Mouse (Mus musculus) liver, postnatal 0 days (tissue): ENCODE results near the gene Zan.

Experiments
- CTCF ChIP-seq: sonication (generic); IDR thresholded peaks from 2 replicates; pipeline ENCODE4 v1.5.1; 2016; ENCODE audit warnings: antibody characterized with exemption, low read depth
- EP300 ChIP-seq: IDR thresholded peaks from 2 replicates; pipeline ENCODE4 v1.6.1; 2016; ENCODE audit warnings: antibody characterized with exemption, low read depth, mild to moderate bottlenecking

DNA sequence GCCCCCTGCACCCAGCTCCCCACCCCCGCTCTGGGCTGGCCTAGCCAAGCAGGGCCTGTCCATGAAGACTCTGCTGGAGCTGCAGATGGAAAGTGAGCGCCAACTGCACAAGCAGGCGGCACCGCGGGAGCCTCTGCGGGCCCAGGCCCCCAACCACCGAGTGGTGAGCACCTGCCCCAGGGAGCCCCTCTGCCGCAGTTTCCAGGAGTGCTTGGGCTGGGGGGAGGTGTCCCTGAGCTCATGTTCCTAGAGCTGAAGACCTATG lies 47.3 kb upstream of the Zan start:
- TF ChIP-seq CTCF (no peak), EP300 (no peak)
